Mouse (Mus musculus) 416B (cell line): Measurements from ENCODE around the gene Endov.
A peak's percentile ranks its signal among the peaks of the same experiment; 100 is the strongest.

Experiments used
- DNase-seq: peaks from one replicate; pipeline ENCODE4 v3.0.0; 2011; ENCODE audit warnings: low read depth

The Endov gene

DNA sequence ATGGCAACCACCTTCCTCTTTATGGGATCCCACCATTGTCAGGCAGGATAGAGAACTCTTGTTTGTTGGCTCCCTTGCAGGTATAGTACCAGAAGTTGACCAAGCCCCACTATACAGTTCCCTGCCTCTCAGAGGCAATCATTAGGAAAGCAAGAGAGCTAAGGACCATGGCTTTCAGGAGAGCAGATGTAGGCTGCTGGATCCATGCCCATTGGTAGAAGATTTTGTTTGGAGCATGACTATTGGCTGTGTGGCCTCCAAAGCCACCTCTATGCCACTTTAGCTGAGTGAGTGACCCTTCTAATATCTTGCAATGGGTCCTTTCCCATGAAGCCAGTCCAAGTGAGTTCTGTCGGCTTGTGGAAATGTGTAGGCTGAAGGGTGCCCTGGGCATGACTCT, 28.2 kb downstream of the Endov start:
- no peak for DNase-seq

DNA sequence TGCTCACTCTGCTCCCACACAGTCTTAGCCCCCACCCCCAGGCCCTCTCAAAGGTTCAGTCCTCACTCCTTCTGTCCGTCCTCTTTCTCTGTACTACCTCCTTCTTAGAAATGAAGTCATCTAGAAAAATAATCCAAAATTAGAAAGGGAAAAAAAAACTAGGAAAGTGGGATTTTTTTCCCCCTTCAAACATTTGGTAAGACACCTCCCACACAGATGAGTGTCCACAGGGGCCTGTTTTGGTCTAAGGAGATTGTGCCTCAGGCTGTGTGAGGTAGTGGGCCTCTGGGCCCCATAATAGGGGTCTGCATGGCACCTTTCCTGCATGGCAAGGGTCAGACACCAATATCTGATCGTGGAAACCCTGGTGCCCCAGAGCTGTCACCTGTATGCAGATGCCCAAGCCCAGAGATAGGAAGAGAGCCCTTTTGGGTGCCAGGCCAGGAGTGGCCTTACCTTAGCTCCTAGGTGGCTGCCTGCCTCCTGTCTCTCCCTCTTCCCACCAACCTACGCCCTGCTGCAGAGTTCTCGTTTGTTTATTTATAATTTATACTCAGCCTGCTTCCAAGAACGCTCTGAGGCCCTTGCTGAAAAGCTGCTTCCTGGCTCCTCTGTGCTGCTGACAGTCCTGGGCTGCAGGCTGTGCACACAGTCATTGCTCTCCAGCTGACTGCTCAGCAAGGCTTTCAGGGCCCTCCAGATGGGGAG, 29.0 kb downstream of the Endov start:
- no peak for DNase-seq

DNA sequence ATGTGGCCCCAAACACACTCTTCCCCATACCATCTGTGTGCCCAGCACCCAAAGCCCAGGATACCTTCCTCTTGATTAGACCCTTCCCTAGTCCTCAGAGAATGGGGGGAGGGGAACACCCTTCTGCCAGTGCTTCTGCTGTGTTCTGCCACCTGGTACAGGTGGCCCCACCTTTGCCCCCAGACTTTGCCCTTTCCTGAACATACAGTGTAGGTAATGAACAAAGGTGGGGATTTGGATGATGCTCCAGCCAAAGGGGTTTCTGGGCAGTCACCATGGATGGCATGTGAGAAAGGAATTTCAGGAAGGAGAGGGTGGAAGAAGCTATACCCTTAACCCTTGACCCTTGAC, 29.5 kb downstream of the Endov start:
- no peak for DNase-seq

GRCm38 (mm10) chr11:119521920-119522710, 31.0 kb downstream of the Endov start:
- no peak for DNase-seq

DNA sequence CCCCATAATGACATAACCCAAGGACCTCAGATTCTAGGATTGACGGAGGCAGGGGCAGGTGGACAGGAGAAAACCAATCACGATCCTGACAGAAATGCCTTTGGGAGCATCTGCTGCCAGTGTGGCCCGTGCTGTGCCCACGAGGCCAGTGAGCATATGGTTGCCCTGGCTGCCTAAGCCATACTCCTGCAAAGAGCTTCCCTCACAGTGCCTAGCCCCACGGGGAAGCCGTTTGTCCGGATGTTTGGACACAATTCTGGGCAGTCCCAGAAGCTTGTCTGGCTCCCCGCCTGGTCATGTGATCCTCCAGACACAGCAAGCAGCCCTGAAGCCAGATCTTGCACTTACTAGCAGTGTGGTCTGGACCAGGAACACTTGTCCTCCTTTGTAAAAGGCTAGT, 31.6 kb downstream of the Endov start:
- no peak for DNase-seq

DNA sequence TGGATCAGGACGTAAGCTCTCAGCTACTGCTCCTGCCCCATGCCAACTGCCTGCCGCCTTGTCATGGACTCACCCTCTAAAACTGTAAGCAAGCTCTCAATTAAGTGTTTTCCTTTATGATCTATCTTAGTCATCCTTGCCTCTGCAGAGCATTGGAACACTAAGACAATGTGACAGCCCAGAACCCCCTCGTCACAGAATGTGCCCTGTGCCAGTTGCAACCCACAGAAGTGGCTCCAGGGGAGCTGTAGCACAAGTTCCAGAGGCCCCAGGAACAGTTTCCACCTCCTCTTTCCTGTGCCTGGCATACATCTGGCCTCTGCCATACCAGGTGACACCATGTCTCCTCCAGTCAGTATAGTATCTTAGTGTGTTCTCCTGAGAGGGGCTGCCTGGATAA, 32.2 kb downstream of the Endov start:
- DNase-seq: no peak

- DNase-seq: no peak
Measured at GRCm38 (mm10) chr11:119524545-119524949, 33.4 kb downstream of the Endov start.

DNA sequence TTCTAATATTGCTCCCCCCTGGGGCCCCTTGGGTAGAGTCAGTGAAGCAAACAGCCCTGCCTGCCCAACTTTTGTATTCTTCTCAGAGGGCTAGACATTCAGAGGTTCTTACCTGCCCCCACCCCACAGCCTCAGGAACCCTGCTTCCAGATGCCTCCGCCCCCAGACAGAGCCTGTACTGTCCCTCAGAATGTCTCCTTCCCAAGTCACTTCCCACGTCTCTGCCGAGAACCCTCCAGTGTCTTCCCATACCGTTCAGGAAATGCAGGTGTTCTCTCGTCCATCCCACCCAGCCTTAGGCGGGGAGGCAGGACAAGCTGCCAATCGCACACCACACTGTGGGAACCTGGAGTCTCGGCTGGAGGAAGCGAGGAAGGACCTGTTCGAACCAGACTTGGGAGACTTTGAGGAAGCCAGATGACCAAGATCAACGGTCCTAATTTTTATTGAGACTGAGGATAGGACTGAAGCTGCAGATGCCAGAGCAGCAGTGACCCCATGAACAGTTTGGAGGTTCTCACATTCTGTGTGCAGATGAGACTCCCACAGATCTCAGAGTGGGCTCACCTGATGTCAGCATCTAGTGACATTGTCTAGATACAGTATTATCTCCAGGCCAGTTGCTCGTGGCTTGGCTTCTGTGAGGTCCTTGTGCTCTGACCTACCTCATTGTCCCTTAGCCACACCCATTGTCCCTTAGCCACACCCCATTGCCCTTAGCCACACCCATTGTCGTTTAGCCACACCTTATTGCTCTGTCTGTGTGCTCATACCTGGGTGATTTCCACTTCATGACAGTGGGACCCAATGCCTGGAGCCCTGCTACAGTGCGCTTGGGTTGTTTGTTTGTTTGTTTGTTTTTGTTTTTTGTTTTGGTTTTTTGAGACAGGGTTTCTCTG, 35.2 kb downstream of the Endov start:
- DNase-seq: no peak

- DNase-seq: no peak
Measured at GRCm38 (mm10) chr11:119528930-119529329, 37.8 kb downstream of the Endov start.

GRCm38 (mm10) chr11:119532460-119532859, 41.3 kb downstream of the Endov start:
- no peak for DNase-seq

GRCm38 (mm10) chr11:119533745-119534144, 42.6 kb downstream of the Endov start:
- no peak for DNase-seq

- peak; percentile 22 for DNase-seq
Measured at GRCm38 (mm10) chr11:119539944-119540343, 48.8 kb downstream of the Endov start.

DNA sequence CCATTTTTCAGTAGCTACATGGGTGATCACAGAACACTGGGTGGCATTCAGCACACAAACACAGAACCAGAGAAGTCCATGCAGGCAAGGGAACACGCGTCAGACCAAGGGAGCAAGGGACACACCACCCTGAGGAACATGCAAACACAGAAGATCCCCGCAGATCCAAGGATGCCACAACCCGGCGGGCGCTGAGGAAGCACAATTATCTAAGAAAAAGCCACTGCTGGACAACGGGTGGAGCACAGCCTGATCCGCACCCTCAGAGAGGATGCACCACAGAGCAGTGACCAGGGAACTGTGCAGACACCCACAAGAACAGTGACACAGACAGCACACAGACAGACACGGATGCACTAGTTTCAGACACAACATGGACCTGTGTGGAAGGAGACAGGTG, 49.4 kb downstream of the Endov start:
- no peak for DNase-seq

DNA sequence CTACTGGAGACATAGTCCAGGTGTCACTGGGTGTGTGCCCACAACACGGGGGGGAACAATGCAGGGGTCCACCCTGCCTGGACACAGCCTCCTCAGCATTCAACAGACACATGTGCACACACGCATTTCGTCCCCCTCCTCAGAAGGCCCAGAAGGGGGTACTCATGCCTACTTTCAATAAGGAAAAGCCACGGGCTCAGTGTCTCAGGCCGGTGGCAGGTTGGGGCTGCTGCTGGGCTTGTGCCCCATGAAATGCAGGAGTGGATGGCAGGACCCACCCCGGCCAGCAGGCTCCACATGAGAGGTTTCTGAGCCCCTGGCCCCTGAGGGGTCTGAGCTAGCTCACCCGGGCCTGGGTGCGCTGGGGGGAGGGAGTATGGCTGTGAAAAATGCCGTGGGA, 49.9 kb downstream of the Endov start:
- DNase-seq: no peak

GRCm38 (mm10) chr11:119542371-119542770, 51.2 kb downstream of the Endov start:
- no peak for DNase-seq

- no peak for DNase-seq
Measured at GRCm38 (mm10) chr11:119542886-119543285, 51.7 kb downstream of the Endov start.

DNA sequence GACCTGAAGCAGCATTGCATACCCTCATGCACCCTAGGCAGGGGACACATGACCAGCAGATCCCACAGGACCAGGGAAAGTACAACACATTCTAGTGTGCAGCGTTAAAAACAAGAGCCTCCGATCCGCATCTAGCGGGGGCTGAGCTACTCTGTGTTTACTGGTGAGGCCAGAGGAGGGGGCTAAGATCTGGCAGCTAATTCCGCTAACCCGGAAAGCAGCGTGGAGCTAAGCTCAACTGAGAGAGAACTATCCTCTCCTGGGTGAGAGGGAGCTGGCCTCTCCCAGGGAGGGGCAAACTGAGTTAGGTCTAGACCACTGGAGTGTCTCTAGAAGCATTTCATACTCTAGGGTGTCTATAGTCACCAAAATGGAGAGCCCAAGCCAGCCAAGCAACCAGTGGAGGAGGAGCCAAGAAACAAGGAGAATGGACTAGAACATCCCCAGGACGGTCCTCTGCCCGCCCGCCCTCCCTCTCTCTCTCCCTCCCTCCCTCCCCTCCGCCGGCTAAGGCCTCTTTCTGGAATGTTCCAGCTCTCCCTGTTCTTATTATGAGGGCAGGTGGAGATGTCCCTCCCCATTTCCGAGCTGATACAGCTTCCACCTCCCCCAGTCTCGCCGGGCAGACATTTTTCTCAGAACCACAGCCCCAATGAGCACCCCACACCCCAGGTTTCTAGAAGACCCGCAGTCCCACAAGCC, 52.8 kb downstream of the Endov start:
- DNase-seq: no peak

DNA sequence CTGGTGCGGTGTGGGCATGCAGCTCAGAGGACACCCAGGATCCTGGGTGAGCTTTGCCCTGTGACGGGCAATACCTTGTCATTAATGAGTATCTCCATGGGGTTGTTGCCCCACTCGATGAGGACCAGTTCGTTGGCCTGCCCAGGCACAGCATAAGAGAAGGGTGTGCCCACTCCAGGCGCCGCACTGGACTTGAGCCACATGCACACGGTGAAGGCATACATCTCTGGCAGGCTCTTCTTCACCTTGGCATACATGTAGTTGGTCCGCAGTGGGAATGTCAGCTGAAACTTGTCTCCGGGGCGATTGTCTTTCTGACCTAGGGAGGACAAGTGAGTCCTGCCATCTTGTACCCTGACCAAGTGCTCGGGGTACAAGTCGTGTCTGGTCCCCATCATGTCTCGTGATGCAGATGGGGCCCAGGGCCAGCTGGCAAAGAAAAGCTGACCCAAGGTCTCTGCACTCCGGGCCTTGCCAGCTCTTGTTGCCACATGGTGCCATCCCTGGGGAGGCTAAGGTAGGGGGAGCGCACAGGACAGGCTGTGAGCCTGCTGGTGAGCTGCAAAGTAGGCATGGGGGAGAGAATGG, 53.5 kb downstream of the Endov start:
- DNase-seq: no peak

DNA sequence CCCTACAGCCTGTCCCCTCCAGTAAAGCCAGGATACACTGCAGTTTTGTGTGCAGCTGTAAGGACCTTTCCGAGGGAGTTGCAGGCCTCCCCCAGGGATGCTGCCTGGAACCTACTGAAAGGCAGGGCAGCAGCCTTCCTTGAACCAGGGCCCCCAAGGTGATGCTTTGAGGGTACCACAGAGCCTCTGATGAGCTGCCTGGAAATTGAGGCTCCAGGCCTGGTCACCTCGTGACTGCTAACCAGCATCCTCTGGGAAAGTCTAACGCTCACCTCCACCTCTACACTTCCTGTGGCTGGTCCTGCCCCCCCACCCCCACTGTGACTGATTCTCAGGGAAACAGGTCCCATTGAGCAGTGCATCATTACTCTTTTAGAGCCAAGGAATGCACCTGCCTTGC, 54.1 kb downstream of the Endov start:
- DNase-seq: no peak

DNA sequence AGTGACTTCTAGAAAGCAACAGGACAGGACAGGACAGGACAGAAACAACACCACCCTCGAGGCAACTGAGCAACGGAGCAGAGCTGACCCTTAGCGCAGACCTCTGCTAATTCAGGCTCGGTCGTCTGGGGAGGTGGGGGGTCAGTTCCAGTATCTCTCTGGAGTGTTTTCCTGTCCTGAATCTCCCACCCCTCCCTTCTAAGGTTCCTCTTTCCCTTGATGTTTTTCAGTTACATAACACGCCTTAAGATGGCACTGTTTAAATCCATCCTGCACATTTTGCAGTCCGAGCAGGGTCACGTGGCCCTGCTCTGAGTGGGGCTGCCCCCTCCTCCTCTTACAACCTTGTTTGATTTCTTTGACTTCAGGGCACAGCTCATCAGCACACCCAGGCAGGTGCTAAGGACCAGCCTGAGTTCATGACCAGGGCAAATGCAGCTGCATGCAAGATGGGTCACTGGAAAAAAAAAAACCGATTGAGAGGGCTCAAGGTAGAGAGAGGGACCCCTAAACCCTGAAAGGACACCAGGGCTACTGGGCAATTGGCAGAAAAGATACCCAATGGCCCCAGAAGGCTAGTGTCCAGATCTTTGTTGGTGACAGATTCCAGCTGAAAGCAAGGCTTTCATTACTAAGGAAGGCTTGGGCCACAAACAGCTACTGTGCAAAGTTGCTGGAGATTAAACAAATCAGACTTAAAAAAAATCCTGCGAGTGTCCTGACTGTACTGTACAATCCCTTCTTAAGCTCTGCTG, 54.8 kb downstream of the Endov start:
- DNase-seq: no peak
